Mouse (Mus musculus) fibroblast of lung, adult 2 months (primary cell): ENCODE measurements at regions not wholly inside any gene's neighbourhood (a gene's known extent, or its start where the extent isn't known, plus 50 kb on each side); places are given as distances from the start of the nearest gene placed in this dataset.
A peak's percentile ranks its signal among the peaks of the same experiment; 100 is the strongest.

Experiments used
- DNase-seq: peaks from one replicate; pipeline ENCODE4 v3.0.0-alpha.2; 2011; ENCODE audit warnings: low read depth

DNA sequence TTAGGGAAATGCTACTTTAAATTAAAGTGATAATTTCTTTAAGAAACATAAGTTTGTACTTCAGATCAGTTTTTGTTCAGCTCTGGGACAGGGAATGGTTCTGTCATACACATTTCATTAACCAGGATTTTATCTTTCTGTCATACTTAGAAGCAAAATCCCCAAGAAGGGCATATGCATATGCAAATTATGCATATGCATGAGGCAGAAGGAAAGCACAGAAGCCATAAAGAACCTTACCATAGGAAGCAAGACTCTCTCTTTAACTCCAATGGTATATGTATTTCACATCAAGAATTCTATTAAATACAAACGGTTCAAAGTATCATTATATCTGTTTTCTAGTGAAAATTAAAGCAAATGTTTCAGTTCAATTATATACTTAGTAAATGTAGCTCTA, 381.5 kb downstream of the Kcnj3 start:
- no peak for DNase-seq

DNA sequence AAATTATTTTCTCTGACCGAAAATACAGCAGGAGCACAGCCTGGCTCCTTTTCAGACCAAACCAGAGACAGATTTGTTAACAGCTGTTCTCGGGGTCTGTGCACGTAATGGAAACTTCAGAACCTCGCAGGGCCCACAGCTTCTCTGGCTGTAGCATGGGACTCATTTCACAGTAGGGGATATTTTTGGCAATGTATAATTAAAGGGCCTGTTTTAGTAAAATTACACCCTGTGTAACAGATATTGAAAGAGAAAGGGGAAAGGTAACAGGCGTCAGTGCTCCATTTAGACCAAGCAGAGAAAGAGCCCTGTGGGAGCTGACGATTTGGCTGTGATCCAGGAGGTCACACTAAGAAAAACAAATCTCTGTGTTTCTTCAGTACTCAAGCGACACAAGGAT, 382.4 kb downstream of the Kcnj3 start:
- DNase-seq, result no peak

DNA sequence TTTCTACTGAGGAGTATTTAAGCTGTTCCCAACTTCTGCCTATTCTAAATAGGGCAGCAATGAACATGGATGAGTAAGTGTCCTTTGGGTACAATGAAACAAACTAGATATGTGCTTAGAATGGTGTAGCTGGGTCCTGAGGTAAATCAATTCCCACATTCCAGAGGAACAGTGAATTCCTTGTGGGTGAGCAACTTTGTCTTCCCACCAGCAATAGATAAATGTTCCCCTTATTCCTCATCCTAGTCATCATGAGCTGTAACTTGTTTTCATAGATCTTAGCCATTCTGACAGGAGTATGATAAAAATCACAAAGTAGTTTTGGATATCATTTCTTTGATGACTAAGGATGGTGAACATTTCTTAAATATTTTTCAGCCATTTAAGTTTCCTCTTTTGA, 387.0 kb downstream of the Kcnj3 start:
- no peak for DNase-seq

DNA sequence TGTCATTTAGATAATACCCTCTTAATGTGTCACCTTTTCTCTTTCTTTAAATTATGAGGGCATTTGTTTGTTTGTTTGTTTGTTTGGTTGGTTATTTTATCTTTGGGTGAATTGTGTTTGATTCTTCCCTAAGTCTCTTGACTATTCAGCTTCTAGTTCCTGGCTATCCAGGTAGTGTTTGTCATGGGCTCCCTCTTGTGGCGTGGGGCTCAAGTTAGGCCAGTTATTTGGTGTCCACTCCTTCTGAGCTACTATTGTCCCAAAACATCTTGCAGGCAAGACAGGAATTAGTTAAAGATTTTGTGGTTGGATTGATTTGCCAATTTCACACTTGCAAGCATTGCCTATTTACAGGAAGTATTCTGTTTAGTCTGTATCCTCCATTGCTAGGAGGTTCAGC, 405.8 kb downstream of the Kcnj3 start:
- DNase-seq, result peak; percentile 0

DNA sequence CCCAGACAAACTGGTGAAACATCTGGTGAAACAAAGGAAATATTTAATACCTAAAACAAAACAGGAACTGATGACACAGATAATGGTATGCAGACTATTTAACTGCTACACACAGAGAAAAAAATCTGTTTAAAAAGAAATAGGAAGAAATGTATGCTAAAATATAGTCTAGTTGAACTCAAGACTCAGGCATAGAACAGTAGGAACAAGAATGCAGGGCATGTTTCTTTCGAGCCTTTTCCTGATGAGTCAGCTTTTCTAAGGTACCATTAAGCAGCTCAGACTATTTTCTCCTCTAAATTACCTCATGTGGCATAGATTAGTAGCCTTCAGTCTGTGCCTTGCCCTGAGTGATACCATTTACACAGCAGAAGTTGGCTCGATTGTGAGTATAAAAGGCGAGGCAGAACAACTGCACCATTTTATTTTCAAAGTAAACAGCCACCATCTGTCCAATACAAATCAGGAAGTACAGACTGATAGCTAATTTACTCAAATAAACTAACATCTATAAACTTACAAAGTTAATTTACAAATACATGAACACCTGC, 411.1 kb downstream of the Kcnj3 start:
- no peak for DNase-seq

DNA sequence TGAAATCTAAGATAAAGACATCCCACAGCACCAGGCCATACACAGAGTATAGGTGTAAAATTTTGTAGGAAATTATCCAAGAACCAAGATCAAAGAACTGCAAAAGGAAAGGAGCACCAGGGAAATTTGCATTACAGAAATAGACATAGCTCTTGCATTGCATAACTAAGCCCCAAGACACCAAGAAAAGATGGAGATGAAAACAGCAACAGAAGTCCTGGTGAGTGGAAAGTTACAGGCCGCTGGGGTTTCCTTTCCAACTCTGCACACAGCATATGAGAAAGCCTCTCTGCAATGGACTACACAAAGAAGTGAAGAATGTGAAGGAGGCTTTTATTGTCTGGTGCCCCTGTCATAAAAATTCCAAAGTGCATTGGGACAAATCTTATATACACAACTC, 426.7 kb downstream of the Kcnj3 start:
- DNase-seq, result no peak

DNA sequence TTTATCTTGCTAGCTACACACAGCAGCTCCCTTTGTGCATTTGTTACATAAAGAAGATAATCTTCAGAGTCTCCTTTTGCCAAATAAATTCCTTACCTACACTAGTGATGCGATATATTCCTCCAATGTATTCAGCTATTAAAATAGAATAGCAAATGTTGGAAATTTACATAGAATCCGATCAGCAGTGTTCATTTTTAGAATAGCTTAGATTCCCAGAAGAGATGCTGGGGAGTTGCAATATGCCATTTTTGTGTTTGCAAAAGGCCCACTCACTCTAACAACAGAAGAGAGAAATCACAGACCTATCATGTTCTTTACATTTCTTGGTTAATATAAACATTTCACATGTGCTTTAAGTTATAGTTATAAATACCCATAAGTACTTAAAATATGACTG, 454.2 kb downstream of the Kcnj3 start:
- DNase-seq, result no peak

DNA sequence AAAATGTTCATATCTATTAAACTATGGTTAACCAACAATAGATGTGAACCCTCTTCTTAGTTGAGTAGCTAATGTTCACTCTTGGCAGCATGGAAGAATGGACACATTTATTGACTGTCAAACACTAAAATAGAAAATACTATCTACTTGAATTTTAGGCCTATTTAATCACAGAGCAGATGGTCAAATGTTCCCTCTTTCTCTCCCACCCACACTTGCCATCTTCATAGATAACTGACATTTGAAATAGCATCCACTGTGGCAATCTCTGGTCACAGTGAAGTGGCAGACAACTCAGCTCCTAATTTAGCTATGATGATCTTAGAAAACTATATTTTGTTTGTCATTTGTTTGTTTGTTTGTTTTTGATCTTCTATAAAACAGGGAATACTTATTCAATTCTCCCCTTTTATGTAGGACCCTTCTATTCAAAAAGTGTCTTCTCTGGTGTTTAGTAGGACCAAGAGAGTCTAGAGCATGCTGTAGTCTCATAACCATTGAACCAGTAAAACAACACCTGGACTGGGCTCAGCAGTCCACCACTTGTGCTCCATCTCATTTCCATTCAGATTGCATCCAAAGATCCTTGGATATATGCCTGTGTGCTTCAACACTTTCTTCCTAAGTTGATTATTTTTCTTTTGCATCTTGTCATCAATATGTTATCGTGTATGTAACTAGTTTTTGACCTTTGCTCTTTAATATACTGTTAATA, 457.2 kb downstream of the Kcnj3 start:
- no peak for DNase-seq

DNA sequence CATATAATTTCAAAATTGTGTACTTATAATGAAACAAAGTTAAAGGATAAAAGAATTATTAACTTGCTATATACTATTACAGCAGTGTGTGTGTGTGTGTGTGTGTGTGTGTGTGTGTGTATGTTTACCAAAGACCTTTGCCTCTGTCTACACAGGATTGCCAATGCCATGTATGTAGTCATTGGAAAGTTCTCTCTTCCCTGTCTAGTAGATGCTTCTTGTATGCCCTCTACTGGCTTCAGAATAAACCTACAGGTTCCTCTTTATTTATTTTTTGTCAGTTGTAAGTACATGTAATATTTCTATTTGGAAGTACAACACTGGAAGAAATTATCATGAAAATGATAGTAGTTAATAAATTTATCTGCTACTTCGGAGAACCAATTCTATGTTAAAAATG, 484.5 kb downstream of the Kcnj3 start:
- no peak for DNase-seq
